Mouse (Mus musculus) heart, adult 18-20 months (tissue): Measurements from ENCODE around the gene Fam213a. TPM values are rescaled to one million over a fixed set of nuclear protein-coding genes. Genes with fewer than 3 reads are reported as not detected.

Experiments used
- DNase-seq, 2 experiments: peaks; one replicate each; pipeline ENCODE4 v3.0.0; 2021 to 2022; ENCODE audit warnings: mixed read lengths in 1 of 2
- total RNA-seq, 2 experiments: library from RNA; stranded (reverse); gene quantifications; 2 replicates each; pipeline ENCODE4 v1.2.3; 2021

Gene Fam213a
- total RNA-seq, 2 experiments from 2014 or later = 33.8 to 46.0 TPM

DNA sequence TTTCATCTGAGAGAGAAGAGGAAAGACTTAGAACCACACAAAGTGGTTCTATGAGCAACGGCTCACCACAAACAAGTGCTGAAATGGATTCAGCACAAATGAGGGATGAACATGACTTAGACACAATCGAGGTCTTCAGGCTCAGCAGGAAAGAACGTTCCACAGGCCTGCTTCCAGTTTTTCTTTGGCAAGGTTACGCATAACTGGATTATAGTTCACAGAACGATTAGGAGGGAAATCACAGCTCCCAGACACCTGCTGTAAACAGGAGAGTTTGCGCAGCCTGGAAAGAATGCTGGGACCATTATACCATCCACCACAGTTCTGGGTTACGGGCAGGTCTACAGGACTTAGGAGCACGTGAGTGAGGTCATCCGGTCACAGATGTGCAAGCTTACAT is 7.9 kb downstream of the Fam213a start:
- DNase-seq = no peak

DNA sequence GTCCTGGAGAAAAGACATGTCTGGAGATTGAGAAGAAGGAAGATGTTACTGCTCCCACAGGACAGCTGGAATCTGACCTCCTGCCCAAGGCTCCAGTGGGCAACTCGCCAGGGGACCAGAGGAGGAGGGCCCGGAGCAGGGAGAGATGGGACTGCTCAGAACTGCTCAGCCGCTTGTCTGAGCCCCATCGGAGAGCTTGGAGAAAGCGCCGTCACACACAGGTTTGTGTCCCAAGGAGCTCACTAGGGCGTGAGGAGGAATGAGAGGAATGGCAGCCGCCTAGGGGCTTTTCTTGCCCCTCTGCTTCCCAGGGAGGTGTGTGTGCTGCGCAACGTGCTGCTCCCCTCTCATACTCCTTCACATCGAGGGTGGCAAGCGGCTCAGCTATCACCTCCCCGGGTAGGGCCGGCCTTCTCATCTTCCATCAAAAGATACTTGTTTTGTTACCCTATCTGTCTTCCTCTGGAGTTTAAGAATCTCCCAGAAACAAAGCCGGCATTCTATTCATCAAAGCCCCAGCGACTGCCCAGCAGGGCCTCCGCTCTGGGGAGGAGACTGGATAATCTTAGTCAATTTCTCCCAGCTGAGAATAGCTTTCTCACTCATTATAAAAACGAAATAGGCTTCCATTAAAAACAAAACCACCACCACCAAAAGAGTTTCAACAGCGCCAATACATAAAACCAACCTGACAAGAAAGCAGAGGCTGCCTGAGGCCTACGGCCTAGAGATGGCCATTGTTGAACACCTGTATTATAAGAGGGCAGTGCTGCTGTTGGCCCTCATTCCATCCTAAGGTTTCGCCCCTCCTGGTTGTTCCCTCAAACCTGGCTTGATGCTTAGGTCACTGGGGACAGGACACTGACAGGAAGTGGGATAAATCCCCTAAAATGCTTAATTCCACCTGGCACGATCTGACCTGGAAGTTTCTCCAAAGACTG is 9.1 kb downstream of the Fam213a start:
- DNase-seq = peak; percentile 25 to 26

DNA sequence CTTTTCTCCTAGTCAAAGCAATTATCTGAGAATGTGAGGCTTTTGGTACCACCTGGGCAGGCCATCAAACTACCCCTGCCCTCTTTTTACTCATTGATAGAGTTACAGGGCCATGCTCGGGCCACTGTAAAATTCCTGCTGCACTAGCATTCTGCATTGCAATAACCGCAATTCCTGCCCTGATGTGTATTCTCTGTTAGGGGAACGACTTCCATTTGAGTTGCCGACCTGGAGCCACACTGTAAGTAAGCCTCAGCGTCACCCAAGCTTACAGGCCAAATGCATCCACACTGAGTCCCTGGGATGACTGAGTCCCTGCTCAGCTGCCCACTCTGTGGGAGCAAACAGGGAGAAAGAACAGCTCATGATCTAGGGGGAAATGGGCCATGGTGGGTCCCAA is 12.0 kb downstream of the Fam213a start:
- no peak for DNase-seq

DNA sequence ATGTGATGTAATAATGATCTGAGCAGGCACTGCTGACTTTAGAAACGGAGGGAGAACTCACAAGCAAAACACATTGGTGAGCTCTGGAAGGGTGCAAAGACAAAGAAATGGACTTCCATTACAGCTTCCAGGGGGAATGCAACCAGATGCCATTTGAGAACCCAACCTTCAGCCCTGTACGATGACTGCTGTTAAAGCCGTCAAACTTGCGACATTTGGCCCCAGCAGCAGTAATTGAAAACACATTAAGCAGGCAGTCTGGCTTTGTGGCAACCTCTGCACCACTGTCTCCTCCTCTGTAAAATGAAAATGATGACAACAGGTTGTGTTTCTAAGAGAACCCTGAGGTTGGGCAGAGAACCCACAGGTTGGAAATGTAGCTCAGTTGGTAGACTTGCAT is 12.8 kb downstream of the Fam213a start:
- no peak for DNase-seq

DNA sequence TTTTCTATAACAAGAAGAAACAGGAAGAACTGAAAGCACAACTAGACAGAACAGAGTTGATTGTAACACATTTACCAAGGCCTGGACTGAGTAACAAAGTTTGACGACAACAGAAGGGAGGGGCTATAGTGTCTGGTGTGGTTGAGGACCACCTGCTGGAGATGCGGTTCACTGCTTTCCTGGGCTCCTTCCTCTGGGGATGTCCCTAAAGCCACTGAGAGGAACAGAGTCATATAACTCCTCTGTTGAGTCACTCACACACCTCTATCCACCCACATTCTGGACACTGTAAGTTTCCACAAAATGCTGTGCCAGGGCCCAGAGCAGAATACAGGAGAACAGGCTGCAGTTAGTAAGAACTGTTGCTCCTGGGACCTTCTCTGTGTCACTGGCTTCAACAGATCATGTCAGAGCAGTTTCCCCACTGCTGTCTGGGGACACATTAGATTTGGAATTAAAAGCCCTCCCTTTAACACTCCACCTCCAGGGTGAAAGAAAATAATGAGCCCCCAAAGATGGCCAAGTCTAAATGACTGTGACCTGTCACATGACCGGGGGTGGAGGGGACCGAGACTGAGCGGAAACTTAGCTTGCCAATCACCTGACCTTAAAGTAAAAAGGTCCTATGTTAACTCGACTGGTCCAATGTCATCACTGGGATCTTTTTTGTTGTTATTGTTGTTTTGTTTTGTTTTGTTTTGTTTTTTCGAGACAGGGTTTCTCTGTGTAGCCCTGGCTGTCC is 13.5 kb downstream of the Fam213a start:
- peak in 1 of 2 experiments; percentile 22 for DNase-seq

DNA sequence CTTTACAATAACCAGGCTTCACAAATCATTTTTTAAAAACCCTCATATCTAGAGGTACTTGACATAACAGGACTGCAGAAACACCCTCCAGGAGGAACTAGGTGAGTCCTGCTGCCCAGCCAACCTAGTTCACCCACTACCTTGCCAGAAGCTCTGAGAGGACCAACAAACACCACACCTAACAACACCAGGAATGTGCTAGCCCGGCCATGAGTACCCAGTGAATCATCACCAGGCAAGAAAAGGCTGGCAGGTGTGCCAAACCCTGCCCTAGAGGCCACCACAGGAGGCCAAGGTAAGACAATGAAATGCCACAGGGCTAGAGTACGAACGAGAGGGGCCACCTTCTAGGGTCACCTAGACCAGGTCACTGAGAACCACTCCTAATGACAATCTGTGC is 17.4 kb downstream of the Fam213a start:
- DNase-seq = no peak

DNA sequence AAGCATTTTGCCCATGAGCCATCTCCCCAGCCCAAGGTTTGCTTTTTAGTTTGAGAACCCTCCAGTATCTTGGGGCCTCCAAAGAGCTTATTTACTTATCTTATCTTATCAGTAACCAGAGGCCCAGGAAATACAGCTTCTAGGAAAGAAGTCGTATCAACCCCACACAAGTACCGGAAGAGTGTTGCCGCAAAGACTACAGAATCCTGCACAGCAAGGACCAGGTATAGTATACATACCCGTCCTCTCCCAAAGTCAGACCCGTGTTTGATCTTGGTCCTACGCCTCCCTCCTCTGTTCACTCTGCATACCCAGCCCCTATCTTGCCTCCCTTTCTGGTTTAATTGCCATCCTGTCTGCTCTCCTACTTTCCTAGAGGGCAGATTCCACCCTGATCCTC is 21.1 kb downstream of the Fam213a start:
- DNase-seq = no peak

DNA sequence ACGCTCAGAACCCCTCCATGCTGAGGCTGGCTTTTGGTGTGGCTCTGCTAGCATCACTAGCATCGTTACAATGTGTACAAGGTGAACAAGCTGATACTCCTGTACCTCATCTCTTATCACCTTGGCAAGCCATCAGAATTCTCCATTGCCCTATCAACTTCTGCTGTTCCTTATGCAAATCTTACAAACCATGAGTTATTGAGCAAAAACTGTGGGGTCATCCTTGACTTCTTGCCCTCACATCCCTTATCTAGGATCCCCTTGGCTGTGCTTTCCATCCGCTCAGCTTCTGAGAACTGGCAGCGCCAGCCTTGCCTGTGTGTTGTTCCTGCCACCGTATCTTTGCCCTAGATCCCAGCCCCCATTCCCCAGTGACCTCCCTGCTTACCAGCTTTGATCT is 24.8 kb downstream of the Fam213a start:
- no peak for DNase-seq

DNA sequence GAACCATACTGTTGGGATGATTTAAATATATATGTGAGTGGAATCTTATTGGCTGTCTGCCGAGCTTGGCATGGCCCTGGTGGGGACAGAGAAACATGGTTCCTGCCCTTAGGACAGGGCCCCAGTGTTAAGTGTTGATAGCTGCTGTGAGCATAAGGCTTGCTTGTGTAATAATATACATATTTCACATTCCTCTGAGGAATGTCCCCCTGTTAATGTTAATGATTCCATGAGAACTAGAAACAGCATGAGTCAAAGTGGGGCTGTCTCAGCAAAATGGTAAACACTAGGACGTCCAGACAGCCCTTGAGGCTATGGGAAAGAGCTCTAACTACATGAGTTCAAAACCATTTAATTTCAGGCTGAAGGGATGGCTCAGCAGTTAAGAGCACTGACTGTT is 26.4 kb downstream of the Fam213a start:
- DNase-seq = no peak

DNA sequence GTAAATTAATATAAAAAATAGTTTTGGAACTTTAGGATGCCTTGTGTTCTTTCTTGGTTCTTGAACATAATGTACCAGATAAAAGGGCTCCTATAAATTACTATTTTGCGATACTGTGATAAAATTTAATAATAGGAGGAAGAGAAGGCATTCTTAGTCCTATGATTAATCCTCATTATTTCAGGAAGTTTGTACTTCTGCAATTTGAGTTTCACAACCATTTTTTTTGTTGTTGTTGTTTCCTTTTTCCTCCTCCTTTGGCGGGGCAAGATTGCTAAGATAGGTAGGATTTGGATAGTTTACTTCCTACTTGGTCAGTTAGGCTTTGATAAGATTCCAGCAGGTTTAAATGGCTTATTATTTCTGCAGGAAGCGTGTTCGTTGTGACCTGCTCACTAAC is 28.0 kb downstream of the Fam213a start:
- DNase-seq = no peak

DNA sequence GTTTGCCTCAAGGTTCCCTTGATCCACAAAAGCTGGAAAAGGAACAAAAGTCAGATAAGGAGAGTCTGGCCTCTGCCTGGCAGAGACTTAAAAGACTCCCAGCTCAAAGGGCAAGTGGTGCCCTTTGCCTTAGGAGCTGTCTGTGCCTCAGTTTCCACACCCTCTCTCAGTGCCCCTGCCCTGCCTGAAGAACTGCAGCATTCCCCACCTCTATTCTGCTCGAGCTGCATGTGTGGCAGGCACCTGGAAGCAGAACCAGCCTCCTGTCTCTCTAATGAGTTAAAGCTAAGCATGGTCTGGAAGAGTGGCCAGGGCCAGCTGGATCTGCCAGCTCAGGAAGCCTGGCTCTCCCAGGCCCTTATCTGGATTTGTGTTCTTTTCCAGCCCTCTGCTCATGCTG is 33.9 kb downstream of the Fam213a start:
- DNase-seq = no peak

DNA sequence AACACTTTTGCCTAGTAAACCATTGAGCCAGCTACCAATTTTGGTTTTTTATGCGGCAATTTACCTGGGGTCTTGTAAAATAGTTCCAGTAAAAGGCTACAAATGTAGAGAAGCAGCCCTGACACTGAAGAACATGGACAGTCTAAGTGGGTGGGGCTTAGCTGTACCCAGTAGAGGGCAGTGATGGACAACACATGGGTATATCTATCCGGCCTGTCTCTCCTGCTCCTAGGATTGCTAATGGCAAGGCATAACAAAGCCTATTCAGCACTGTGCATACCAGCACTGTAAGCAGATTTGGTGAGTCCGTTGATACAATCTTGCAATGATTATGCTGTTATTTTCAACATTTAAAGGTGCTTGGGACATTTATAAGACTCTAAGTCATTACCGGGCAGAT is 34.6 kb downstream of the Fam213a start:
- DNase-seq = peak; percentile 51 to 61

DNA sequence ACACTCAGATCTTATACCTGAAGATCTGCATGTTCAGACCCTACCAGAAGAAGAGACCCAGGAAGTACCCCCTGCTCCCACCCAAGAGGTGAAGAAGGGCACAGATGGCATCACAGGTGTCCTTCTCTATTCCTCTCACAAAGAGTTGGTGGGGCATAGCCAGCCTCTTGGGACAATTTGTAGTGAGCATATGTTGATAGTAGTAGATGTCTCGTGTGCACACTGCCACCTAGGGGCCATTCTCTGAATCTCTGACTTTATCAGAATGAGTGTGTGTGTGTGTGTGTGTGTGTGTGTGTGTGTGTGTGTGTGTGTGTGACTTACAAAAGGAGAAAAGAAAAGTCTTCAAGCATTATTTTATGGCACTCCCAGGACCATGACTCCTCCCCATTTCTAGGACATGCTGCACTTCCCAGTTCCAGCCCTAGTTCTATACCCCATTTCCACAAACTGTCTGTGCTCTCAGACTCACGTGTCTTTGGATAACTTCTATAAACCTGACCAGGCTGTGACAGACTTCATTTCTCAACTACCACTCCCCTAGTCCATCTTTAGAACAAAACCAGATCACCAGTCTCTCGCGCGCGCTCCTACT is 38.4 kb downstream of the Fam213a start:
- peak; percentile 63 to 84 for DNase-seq

DNA sequence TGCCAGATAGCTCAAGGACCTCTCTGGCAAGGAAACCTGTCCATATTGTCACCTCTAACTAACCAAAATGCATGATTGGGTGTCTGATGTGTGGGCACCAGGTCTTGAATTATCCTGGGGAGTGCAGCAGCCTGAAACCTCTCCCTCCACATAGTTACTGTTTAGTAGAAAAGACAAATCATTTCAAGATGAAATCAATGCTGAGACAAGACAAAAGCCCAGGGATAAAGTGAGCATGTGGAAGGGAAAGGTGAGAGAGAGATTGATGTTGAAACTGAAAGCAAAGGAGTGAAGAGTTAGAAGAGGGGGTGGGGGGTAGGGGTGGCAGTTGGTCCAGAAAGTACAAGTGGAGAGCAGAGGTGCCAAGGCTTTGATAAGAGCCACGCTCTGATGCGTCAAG is 45.5 kb downstream of the Fam213a start:
- no peak for DNase-seq

DNA sequence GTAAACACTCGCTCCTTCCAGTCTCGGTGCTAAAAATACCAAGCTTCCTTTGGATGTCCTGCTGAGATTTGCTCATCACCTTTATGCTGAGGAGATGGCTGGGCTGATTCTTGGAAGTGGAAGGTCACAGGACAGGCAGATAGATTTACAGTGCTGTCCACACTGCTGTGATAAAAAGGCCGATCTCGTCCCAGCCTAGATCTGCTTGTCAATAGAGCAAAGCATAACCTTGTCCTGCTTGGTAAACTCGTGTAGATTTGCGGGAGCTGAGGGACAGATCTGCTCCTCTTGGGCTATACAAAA is 46.0 kb downstream of the Fam213a start:
- no peak for DNase-seq

DNA sequence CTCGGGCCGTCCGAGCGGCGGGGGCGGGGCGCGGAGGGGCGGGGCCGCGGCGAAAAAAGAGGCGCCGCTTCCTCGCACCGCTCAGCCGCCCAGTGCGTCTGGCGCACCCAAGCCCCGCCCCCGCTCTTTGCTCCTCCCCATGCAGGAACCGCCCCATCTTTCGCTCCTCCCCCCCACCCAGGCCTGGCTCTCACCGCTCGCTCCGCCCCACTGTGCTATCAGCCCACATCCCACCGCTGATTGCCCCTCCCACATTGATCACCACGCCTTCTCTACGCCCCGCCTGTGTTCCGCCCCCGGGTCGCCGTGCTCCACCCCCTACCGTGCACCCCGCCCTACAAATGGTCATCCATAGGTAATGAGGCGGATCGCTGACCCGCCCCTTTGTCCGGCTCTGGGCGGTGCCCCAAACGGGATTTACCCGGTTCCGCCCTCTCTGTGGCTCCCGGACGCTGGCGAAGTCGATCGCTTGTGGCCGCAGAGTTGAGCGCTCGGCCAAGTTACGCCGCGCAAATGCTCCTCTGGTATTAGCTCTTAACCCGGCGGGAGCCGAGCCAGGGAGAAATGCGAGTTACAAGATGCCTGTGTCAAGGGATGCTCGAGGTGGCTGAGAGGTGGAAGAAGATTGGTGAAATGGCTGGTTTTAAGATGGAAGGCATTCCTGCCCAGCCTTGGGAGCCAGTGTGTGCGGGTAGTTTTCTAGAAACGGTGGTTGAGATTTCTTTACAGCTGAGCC is 46.6 kb downstream of the Fam213a start:
- peak; percentile 98 to 99 for DNase-seq

DNA sequence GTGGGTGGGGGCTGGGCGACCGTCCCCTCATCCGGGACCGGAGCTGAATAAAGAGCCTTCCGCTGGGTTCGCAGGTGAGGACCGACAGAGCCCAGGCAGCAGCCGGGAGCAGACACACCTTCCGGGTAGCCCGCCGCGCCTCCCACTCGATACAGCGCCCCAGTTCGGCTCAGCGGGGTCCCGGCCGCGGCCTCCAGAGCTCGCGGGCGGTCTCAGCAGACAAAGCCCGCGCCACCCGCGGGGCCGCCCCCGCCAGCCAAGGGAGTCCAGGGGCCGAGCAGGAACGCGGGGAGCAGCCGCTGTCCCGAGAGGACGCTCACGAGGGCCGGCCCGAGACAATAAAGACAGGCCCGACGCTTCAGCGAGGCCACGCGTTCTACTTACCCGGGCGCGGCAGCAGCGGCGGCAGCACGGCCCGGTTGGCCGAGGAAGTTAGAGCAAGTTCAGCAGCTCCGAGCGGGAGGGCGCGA is 47.2 kb downstream of the Fam213a start, which contains the start of gene Tspan14:
TSS of gene Tspan14 (minus strand) at position 416 of the 470 bp plus-strand sequence.
- DNase-seq = no peak

DNA sequence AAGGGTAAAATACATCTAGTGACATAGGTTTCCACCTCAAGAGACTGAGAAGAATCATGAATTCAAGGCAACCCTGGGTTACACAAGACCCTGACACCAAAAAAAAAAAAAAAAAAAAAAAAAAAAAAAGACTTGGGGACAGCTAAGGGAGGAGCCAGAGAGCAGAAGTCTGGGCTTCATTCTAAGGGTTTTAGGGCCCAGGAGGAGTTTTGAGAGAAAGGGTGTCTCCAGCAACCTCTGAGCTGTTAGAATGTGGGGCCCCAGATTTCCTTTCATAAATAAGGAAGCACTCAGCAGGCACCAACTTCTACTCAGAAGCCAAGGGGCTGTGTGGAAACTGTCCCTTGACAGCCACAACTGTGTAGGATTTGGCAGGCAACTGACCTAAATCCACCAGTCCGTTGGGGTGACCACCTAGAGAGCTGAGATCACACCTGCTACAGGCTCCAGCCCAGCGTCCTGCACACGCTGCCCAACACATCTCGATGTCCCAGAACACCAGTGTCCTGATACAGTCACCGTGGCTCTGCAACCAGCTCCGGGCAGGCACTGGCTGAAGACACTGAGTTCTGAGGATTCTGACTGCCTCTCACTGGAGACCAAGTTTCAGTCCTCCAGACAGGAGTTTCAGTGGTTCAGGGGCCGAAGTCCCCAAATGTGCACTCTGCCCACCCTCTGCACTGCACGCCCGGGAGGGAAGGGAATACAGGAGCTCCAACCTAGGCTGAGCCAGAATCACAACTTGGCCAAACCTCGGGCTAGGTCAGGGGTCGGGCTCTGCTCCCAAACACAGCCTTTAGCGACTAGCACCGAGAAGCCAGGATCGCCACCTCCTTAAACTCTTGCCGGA is 47.9 kb downstream of the Fam213a start:
- peak; percentile 45 to 61 for DNase-seq

DNA sequence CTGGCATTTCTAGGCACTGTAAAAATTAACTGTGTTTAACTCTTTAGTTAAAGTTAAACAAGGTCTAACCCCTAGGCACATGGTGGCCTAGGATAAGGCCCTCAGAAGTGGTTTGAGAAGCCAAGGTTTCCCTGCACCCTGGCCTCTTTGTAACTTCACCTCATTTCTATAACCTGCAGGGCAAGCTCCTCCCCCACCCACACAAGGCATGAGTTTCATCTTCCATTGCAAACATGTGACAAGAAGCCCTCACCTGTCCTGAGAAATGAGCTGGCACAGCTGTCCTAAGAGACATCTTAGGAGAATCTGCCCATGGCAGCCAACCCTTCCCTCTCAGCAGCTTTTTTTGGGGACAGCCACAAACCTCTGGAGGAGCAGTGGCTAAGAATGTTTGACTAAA is 48.7 kb downstream of the Fam213a start:
- DNase-seq = no peak

DNA sequence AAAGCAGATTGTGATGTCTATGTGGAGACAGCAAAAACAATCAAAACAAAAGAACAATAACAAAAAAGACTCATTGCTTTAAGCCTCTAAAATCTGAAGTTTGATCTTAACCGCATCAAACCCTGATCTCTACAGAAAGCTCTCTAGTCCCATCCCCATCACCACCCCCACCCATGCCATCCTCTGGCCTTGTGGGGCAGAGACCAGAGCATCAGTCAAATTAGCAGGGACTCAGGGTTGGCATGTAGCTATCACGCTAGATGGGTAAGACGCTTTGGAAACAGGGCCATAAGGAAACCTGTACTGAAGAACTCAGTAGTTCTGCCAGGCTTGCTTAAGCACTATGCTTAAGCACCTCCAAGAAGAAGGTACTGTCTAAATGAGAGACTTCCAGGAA is 49.4 kb downstream of the Fam213a start:
- no peak for DNase-seq

DNA sequence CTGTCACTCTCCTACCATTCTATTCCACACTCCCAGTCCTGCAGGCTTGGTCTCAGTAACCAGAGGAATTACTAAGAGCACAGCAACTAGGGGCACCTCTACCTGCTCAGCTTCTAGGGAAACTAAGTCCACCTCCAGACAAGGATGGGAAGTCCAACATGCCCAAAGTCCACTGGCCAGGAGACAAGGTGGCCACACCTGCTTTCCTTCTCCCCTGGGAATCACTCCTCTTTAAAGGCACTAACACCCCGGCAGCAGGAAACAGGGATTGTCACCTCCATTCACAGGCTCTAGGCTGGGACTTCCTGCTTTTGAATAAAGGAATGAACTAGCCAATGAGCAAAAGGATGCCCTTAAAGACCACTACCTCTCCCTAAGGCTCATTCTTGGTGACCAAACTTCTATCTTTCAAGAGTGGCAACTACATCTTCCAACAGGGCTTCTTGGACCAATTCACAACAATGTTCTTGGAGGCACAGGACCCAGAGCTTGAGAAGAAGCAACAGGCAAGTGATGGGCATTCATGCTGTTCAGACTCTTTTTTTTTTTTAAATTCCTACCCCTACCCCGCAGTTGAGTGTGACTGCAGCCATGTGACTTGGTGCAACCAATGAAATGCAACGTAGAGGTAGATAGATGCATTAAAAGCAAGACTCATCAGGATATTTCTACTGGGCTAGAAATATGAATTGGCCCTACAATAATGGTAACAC is 49.9 kb downstream of the Fam213a start:
- DNase-seq = no peak
